Mouse (Mus musculus) CH12.LX (cell line): ENCODE measurements around the gene 6430531B16Rik. TPM values are rescaled to one million over a fixed set of nuclear protein-coding genes. Genes with fewer than 3 reads are reported as not detected.

ENCODE experiments used
- DNase-seq: peaks from one replicate; pipeline ENCODE4 v3.0.0-alpha.2; 2013; ENCODE audit errors: extremely low read depth
- H3K27ac ChIP-seq: 2 replicates; pipeline ENCODE4 v1.5.1; 2012; ENCODE audit warnings: low read depth, mild to moderate bottlenecking, control low read depth, moderate library complexity; ENCODE audit not compliant: insufficient read depth
- H3K27me3 ChIP-seq: replicated peaks from 2 replicates; pipeline ENCODE3; 2012; ENCODE audit warnings: inconsistent platforms
- H3K36me3 ChIP-seq, 2 experiments: replicated peaks in 1 of 2; 2 replicates each; pipeline versions ENCODE3 to v1.6.1; 2012; ENCODE audit warnings: inconsistent platforms in 1 of 2, low read length in 1 of 2, mild to moderate bottlenecking in 1 of 2, mixed read lengths in 1 of 2, moderate library complexity in 1 of 2; ENCODE audit not compliant: control insufficient read depth in 1 of 2, insufficient read depth in 1 of 2
- H3K4me1 ChIP-seq, 2 experiments: 2 replicates each; pipeline ENCODE4 v1.6.1; 2012; ENCODE audit warnings: inconsistent platforms in 1 of 2, moderate library complexity in 1 of 2; ENCODE audit not compliant: insufficient read depth in 2 of 2, control insufficient read depth in 1 of 2
- H3K4me2 ChIP-seq: 2 replicates; pipeline ENCODE4 v1.6.1; 2012; ENCODE audit warnings: low read depth, mild to moderate bottlenecking, control low read depth; ENCODE audit not compliant: poor library complexity, insufficient read depth, severe bottlenecking
- H3K4me3 ChIP-seq, 3 experiments: fragments of 150-350 bp in 1 of 3; sonication (generic) in 1 of 3; replicated peaks in 1 of 3; 2 replicates each; pipeline versions ENCODE3 to v1.5.1; 2011 to 2012; ENCODE audit warnings: low read depth in 2 of 3, low read length in 2 of 3, mild to moderate bottlenecking in 2 of 3, moderate library complexity in 2 of 3, control low read depth in 1 of 3, improper control_type of control experiment in 1 of 3, inconsistent platforms in 1 of 3, mixed read lengths in 1 of 3; ENCODE audit not compliant: poor library complexity in 1 of 3
- H3K79me2 ChIP-seq: replicated peaks from 2 replicates; pipeline ENCODE4 v1.6.1; 2012; ENCODE audit warnings: mild to moderate bottlenecking, moderate library complexity; ENCODE audit not compliant: control insufficient read depth, poor library complexity, insufficient read depth, severe bottlenecking; ENCODE audit errors: extremely low read depth
- H3K9ac ChIP-seq: 2 replicates; pipeline ENCODE4 v1.6.1; 2012; ENCODE audit warnings: low read depth, mild to moderate bottlenecking, control low read depth, moderate library complexity; ENCODE audit not compliant: insufficient read depth
- H3K9me3 ChIP-seq: replicated peaks from 2 replicates; pipeline ENCODE3; 2012; ENCODE audit warnings: low read length, inconsistent platforms, mixed read lengths
- BHLHE40 ChIP-seq: IDR thresholded peaks from 2 replicates; pipeline ENCODE4 v1.6.1; 2011; ENCODE audit warnings: mild to moderate bottlenecking, low read depth, low read length, improper control_type of control experiment
- CHD2 ChIP-seq: IDR thresholded peaks from 2 replicates; pipeline ENCODE4 v1.6.1; 2011; ENCODE audit warnings: low read length, improper control_type of control experiment
- E2F4 ChIP-seq: IDR thresholded peaks from 2 replicates; pipeline ENCODE4 v1.6.1; 2011; ENCODE audit warnings: low read depth, low read length, improper control_type of control experiment; ENCODE audit not compliant: insufficient replicate concordance
- ELF1 ChIP-seq: IDR thresholded peaks from 2 replicates; pipeline ENCODE4 v1.6.1; 2014; ENCODE audit warnings: low read depth, mild to moderate bottlenecking, inconsistent platforms, low read length, improper control_type of control experiment
- EP300 ChIP-seq: IDR thresholded peaks from 2 replicates; pipeline ENCODE4 v1.6.1; 2011; ENCODE audit warnings: low read length, improper control_type of control experiment
- GABPA ChIP-seq: IDR thresholded peaks from 2 replicates; pipeline ENCODE4 v1.6.1; 2012; ENCODE audit warnings: low read depth, low read length, improper control_type of control experiment, inconsistent platforms; ENCODE audit not compliant: insufficient replicate concordance
- HCFC1 ChIP-seq: IDR thresholded peaks from 2 replicates; pipeline ENCODE4 v1.6.1; 2012; ENCODE audit warnings: low read depth, mild to moderate bottlenecking, inconsistent platforms, low read length, improper control_type of control experiment
- MXI1 ChIP-seq: IDR thresholded peaks from 2 replicates; pipeline ENCODE4 v1.6.1; 2011; ENCODE audit warnings: mild to moderate bottlenecking, low read depth, low read length, improper control_type of control experiment
- MYC ChIP-seq: IDR thresholded peaks from 2 replicates; pipeline ENCODE4 v1.6.1; 2011; ENCODE audit warnings: low read depth, mild to moderate bottlenecking, improper control_type of control experiment, low read length
- NELFE ChIP-seq: IDR thresholded peaks from 2 replicates; pipeline ENCODE4 v1.6.1; 2011; ENCODE audit warnings: low read depth, low read length, improper control_type of control experiment
- POLR2A ChIP-seq: IDR thresholded peaks from 2 replicates; pipeline ENCODE4 v1.6.1; 2011; ENCODE audit warnings: low read depth, mild to moderate bottlenecking, improper control_type of control experiment, low read length
- RCOR1 ChIP-seq: conservative IDR thresholded peaks from 2 replicates; pipeline ENCODE4 v1.6.1; 2012; ENCODE audit warnings: low read depth, mild to moderate bottlenecking, inconsistent platforms, low read length, improper control_type of control experiment
- SMC3 ChIP-seq: IDR thresholded peaks from 2 replicates; pipeline ENCODE4 v1.6.1; 2011; ENCODE audit warnings: low read depth, low read length, improper control_type of control experiment
- TBP ChIP-seq: conservative IDR thresholded peaks from 2 replicates; pipeline ENCODE4 v1.6.1; 2011; ENCODE audit warnings: low read depth, low read length, improper control_type of control experiment
- UBTF ChIP-seq: IDR thresholded peaks from 2 replicates; pipeline ENCODE4 v1.6.1; 2012; ENCODE audit warnings: low read depth, mild to moderate bottlenecking, inconsistent platforms, low read length, improper control_type of control experiment, moderate library complexity
- USF1 ChIP-seq: IDR thresholded peaks from 2 replicates; pipeline ENCODE4 v1.6.1; 2014; ENCODE audit warnings: low read depth, mild to moderate bottlenecking, inconsistent platforms, low read length, improper control_type of control experiment
- ZKSCAN1 ChIP-seq: IDR thresholded peaks from 2 replicates; pipeline ENCODE4 v1.6.1; 2012; ENCODE audit warnings: low read depth, inconsistent platforms, low read length, improper control_type of control experiment, borderline replicate concordance
- dilution Hi-C: fragments of 300-500 bp; cut with MboI; formaldehyde crosslinking; loops from 2 replicates; pipeline ENCODE4 v1.14.3; 2020; ENCODE audit warnings: low sequenced_read_pairs; ENCODE audit not compliant: extremely low pct_unique_long_range_greater_than_20kb, extremely low pct_ligation_motif_present
- in situ Hi-C: fragments of 300-500 bp; cut with MboI; formaldehyde crosslinking; loops from 3 replicates; pipeline ENCODE4 v1.14.3; 2019; ENCODE audit warnings: low sequenced_read_pairs, low pct_ligation_motif_present, low pct_unique_long_range_greater_than_20kb, mixed read lengths
- polyA plus RNA-seq: library from polyadenylated mRNA; unstranded; fragments of >175 nt; gene quantifications from 2 replicates; pipeline ENCODE4 v1.2.1, GENCODE M21; 2012; ENCODE audit warnings: low read depth; ENCODE audit not compliant: insufficient read length
- total RNA-seq, 2 experiments: library from RNA; depleted of rRNA; stranded (reverse); fragments of 300-350 nt in 1 of 2; fragments of >200 nt in 1 of 2; gene quantifications; 2 replicates each; pipeline ENCODE4 v1.2.3; 2012 to 2014

Gene 6430531B16Rik
- total and polyA plus RNA-seq, 3 experiments: 0.13 to 0.21 TPM; not detected in 1

DNA sequence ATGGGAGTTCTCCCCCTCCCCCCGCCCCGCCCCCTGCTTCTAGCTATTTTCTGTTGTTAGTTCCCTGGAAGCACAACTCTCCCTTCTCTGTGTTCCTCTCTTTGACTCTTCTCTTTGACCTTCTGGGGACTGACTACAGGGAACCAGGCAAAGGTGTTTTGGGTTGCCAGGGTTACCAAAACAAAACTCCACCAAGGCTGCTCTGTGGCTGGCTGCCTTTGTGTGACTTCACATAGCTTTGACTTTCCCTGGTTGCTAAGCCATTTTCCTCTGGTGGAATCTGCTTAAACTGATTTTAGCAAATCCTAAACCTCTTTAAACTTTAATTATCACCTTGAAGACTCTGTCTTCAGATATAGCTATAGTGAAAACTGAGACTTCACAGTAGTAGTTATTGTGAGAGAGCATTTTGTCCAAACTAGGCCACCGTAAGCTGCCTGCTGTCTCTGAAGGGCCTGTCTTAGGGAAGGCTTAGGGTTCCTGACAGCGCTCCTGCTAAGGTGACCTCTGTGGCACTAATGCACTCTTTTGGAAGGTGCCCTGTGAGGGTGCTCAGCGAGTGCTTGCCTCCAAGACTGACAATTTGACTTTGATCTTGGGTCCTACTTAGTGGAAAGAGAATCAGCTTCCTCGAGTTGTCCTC, 26.4 kb downstream of the 6430531B16Rik start:
- no peak overlapping the region for H3K27ac ChIP-seq
- peaks cover 18 to 45% of the 10 kb centered on the region in 2 experiments for H3K36me3 ChIP-seq
- no peaks in the 10 kb centered on the region for H3K27me3 ChIP-seq
- peaks cover 5 to 63% of the 10 kb centered on the region in 2 experiments; a peak in 3 of 4 replicates for H3K4me1 ChIP-seq
- peak overlapping the region; percentile 83; the same call in 1 of the 2 replicates for H3K9ac ChIP-seq
- TF ChIP-seq RCOR1 (no peak), CHD2 (no peak), E2F4 (no peak), UBTF (no peak), NELFE (no peak), USF1 (no peak), MYC (no peak), HCFC1 (no peak), POLR2A (no peak), GABPA (no peak), BHLHE40 (no peak), EP300 (no peak)
- in situ Hi-C loops (no loop called here), dilution Hi-C loops (no loop called here)
- H3K79me2 ChIP-seq: peaks cover 8% of the 10 kb centered on the region
- peak overlapping the region; percentile 65 to 73 (median 66) for H3K4me3 ChIP-seq
- peak overlapping the region; percentile 92 for H3K4me2 ChIP-seq
- DNase-seq: no peak
- no peaks in the 10 kb centered on the region for H3K9me3 ChIP-seq

DNA sequence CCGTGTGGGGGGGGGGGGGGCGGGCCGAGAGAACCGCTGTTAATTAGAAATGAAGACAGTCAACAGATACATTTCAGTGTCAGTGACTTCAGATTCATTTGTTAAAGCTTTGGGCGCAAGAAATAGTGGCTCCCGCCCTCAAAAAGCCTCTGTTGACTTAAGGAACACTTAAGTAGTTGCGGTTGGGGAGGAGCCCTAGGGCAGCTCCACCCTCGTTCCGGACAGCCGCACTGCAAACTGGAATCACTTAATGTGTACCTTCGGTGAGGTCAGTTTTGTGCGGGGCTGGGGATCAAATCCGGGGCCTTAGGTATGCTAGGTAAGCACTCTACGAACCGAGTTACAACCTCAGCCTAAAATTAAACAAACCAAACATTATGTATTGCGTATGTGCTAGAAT, 27.5 kb downstream of the 6430531B16Rik start:
- DNase-seq: peak; percentile 67
- H3K9me3 ChIP-seq: no peaks in the 10 kb centered on the region
- peaks cover 5 to 63% of the 10 kb centered on the region in 2 experiments; a peak in 3 of 4 replicates for H3K4me1 ChIP-seq
- peak overlapping the region; percentile 65 to 73 (median 66) for H3K4me3 ChIP-seq
- H3K9ac ChIP-seq: peak overlapping the region; percentile 83
- TF ChIP-seq NELFE (peak; percentile 44; the same call in 1 of the 2 replicates), ELF1 (no peak), HCFC1 (no peak), ZKSCAN1 (no peak), POLR2A (peak; percentile 46; the same call in 1 of the 2 replicates), MXI1 (0 out of 2 replicates have a peak, but pooled peaks have one; percentile 0), TBP (0 out of 2 replicates have a peak, but pooled peaks have one; percentile 35), BHLHE40 (no peak), SMC3 (no peak)
- no peak overlapping the region; the same call in 1 of the 2 replicates for H3K27ac ChIP-seq
- peaks cover 8% of the 10 kb centered on the region for H3K79me2 ChIP-seq
- in situ Hi-C loops (no loop called here), dilution Hi-C loops (no loop called here)
- H3K27me3 ChIP-seq: no peaks in the 10 kb centered on the region
- peak overlapping the region; percentile 92 for H3K4me2 ChIP-seq
- H3K36me3 ChIP-seq: peaks cover 15 to 35% of the 10 kb centered on the region in 2 experiments
